Mouse (Mus musculus) G1E (cell line): Measurements from ENCODE around the gene Nkx6-2. TPM values are rescaled to one million over a fixed set of nuclear protein-coding genes. Genes with fewer than 3 reads are reported as not detected.
A peak's percentile ranks its signal among the peaks of the same experiment; 100 is the strongest.

Source experiments
- ATAC-seq: 2 replicates; pipeline ENCODE4 v1.8.0; 2016; ENCODE audit warnings: mild to moderate bottlenecking; ENCODE audit not compliant: insufficient number of reproducible peaks, poor library complexity, low FRiP score, severe bottlenecking; ENCODE audit errors: extremely low read depth
- DNase-seq: peaks from one replicate; pipeline ENCODE4 v3.0.0; 2012; ENCODE audit warnings: low spot score
- H3K27me3 ChIP-seq: 2 replicates; pipeline ENCODE4 v1.6.1; 2012; ENCODE audit warnings: mild to moderate bottlenecking, low read length, inconsistent platforms; ENCODE audit not compliant: insufficient read depth
- H3K36me3 ChIP-seq: replicated peaks from 2 replicates; pipeline ENCODE3; 2012; ENCODE audit warnings: mild to moderate bottlenecking, inconsistent platforms
- H3K4me1 ChIP-seq: 2 replicates; pipeline ENCODE4 v1.6.1; 2012; ENCODE audit warnings: low read depth, low read length, inconsistent platforms, mixed read lengths; ENCODE audit not compliant: insufficient read depth
- H3K4me3 ChIP-seq: 2 replicates; pipeline ENCODE4 v1.5.1; 2012; ENCODE audit warnings: low read depth, mild to moderate bottlenecking, inconsistent platforms, low read length, moderate library complexity, mixed read lengths
- H3K9me3 ChIP-seq: replicated peaks from 2 replicates; pipeline ENCODE4 v1.6.1; 2012; ENCODE audit warnings: inconsistent platforms
- CTCF ChIP-seq: IDR thresholded peaks from 2 replicates; pipeline ENCODE4 v1.5.1; 2012; ENCODE audit warnings: low read depth, low read length, inconsistent platforms, mixed read lengths
- GATA1 ChIP-seq: IDR thresholded peaks from 2 replicates; pipeline ENCODE4 v1.6.1; 2012; ENCODE audit warnings: borderline replicate concordance, low read length, inconsistent platforms, mixed read lengths
- GATA2 ChIP-seq: IDR thresholded peaks from 2 replicates; pipeline ENCODE4 v1.6.1; 2012; ENCODE audit warnings: low read depth, low read length, inconsistent platforms, borderline replicate concordance
- POLR2AphosphoS5 ChIP-seq: IDR thresholded peaks from 2 replicates; pipeline ENCODE4 v1.6.1; 2012; ENCODE audit warnings: low read depth, low read length, inconsistent platforms; ENCODE audit not compliant: insufficient replicate concordance
- TAL1 ChIP-seq: conservative IDR thresholded peaks from 2 replicates; pipeline ENCODE4 v1.6.1; 2012; ENCODE audit warnings: low read depth, low read length, inconsistent platforms, mixed read lengths
- polyA plus RNA-seq: library from polyadenylated mRNA; stranded (reverse); fragments of >175 nt; gene quantifications from 2 replicates; pipeline ENCODE4 v1.2.3, GENCODE M21; 2012
- total RNA-seq, 2 experiments: library from RNA; stranded (forward) in 1 of 2; stranded (reverse) in 1 of 2; fragments of 200-1000 nt in 1 of 2; fragments of >200 nt in 1 of 2; fragmentation: Nextera tagmentation in 1 of 2; gene quantifications; 2 replicates each; pipeline ENCODE4 v1.2.3; 2014 to 2017

Gene Nkx6-2
- total and polyA plus RNA-seq, 3 experiments = not detected

DNA sequence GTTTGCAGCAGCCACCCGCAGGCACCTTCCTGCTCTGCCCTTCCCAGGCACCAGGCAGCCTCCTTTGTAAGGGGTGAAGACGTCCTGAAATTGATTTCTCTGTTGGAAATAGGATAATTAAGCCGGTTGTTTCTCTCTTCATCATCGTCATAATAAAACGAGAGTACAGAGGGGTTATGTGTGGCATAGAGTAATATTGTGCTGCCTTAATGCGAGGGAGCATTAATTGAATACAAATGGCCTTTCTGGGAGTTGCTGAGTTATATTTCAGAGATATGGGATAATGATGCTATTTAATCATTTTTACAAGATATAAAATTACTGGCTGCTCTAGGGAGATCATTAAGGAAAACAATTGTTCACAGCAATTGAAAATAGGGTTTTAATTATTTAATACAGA, 12.7 kb upstream of the Nkx6-2 start:
- Histone ChIP-seq H3K4me1 (no peaks in the 10 kb centered on the region; the same call in 1 of the 2 replicates), H3K9me3 (peaks cover 41% of the 10 kb centered on the region)

DNA sequence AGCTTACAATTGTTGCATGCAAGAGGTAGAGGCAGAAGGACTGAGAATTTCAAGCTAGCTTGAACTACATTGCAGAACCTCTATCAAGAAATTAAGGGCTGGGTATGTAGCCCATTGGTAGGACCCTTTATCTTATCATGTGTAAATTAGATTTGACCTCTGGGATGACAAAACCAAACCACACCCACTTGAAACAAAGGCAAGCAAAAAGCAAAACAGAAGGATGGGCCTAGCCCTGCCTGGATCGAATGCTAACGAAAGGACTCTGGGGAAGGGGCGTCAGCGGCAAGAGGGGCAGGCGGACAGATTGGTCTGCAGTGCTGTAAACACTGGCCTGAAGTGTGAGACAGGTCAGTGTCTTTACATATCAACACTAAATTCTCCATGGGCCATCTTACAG, 8.7 kb upstream of the Nkx6-2 start:
- no peak for DNase-seq
- TF ChIP-seq GATA2 = no peak
- no peak for TF ChIP-seq CTCF
- TF ChIP-seq TAL1 = no peak
- no peak for TF ChIP-seq POLR2AphosphoS5
- TF ChIP-seq GATA1 = no peak
- peaks cover 53% of the 10 kb centered on the region for H3K9me3 ChIP-seq
- H3K4me3 ChIP-seq = no peak overlapping the region
- ATAC-seq = no peak
- H3K27me3 ChIP-seq = 0 out of 2 replicates have a peak, but pooled peaks cover 3% of the 10 kb centered on the region
- H3K36me3 ChIP-seq = no peaks in the 10 kb centered on the region
- H3K4me1 ChIP-seq = no peaks in the 10 kb centered on the region

More for the DNA sequence above, 12.7 kb upstream of the Nkx6-2 start:
- Histone ChIP-seq H3K4me3 (no peak overlapping the region), H3K27me3 (no peaks in the 10 kb centered on the region), H3K36me3 (no peaks in the 10 kb centered on the region)
- DNase-seq (no peak), ATAC-seq (no peak)
- TF ChIP-seq TAL1 (no peak), GATA1 (no peak), GATA2 (no peak), CTCF (no peak), POLR2AphosphoS5 (no peak)

DNA sequence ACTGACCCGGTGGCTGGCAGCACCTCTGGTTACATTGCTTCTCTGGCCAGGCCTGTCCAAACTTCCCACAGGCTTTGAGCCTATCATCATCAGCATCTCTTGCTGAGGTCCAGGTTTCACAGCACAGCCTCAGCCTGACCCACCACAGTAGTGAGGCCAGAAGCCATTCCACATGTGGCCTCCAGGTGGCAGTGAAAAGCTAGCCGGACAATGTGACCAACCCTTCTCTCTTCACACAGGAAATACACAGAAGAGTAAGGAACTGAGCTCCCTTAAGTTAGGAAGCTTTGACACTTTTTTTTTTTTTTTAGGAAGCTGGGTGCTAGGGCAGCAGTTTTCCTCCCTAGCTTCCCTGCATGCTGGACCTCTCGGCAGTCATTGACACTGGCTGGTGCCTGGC, 7.7 kb upstream of the Nkx6-2 start:
- H3K27me3 ChIP-seq = peaks cover 5% of the 10 kb centered on the region; the same call in 1 of the 2 replicates
- no peak for DNase-seq
- H3K9me3 ChIP-seq = peaks cover 63% of the 10 kb centered on the region
- no peaks in the 10 kb centered on the region for H3K36me3 ChIP-seq
- H3K4me3 ChIP-seq = no peak overlapping the region
- no peak for TF ChIP-seq GATA2
- no peak for TF ChIP-seq CTCF
- TF ChIP-seq GATA1 = no peak
- TF ChIP-seq POLR2AphosphoS5 = no peak
- no peak for TF ChIP-seq TAL1
- H3K4me1 ChIP-seq = no peaks in the 10 kb centered on the region
- ATAC-seq = peak; percentile 43; the same call in 1 of the 2 replicates

DNA sequence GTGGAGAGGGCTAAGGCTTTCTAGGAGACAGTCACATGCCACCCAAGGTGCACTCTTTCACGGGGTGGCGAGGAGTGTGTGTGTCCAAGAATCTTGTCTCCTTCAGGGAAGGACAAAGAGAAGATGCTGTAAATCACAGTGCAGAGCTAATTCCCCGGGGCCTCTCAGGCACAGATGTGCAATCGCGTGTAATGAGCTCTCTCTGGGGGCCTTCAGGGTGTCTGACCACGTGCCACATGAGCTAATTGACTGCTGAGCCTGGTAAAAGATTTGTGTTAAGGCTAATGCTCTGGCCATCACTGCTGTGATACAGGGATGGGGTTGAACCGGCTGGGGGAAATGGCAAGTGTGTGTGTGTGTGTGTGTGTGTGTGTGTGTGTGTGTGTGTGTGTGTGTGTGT, 5.3 kb upstream of the Nkx6-2 start:
- H3K4me3 ChIP-seq = no peak overlapping the region
- DNase-seq = no peak
- no peak for TF ChIP-seq TAL1
- TF ChIP-seq GATA1 = no peak
- TF ChIP-seq POLR2AphosphoS5 = no peak
- TF ChIP-seq GATA2 = no peak
- no peak for TF ChIP-seq CTCF
- H3K36me3 ChIP-seq = no peaks in the 10 kb centered on the region
- peaks cover 69% of the 10 kb centered on the region for H3K9me3 ChIP-seq
- H3K27me3 ChIP-seq = peaks cover 5% of the 10 kb centered on the region; the same call in 1 of the 2 replicates
- ATAC-seq = no peak
- H3K4me1 ChIP-seq = no peaks in the 10 kb centered on the region

DNA sequence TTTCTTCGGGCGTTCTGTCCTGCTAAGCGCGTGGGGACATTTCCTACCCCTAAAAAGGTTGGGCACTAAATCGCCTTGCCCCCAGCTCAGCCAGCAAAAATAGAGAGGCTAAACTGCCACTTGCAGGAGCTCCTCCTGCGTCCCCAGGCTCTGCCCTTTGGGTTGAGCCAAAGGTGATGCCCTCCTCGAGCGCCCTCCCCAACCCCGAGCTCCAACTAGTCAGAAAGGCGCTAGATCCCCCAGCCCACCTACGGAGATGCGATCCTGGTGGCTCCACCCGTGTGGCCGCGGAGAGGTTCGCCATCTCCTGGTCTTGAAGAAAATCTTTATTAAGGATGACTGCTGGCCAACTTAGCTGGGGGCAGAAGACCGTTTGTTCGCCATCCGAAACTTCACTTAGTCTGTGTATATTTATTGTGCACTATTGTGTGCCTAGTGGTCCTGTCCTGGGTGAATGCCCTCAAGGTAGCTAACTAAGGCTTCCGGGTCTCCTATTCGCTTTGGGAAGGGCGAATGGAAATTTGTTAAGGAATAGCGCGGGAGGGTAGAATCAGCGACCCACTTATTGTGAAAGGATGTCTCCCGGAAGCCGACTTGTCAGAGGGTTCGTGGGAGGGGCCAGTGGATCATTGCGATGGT, 2.7 kb upstream of the Nkx6-2 start:
- peaks cover 5% of the 10 kb centered on the region; the same call in 1 of the 2 replicates for H3K27me3 ChIP-seq
- ATAC-seq (no peak), DNase-seq (no peak)
- H3K4me3 ChIP-seq = no peak overlapping the region
- H3K4me1 ChIP-seq = no peaks in the 10 kb centered on the region
- TF ChIP-seq TAL1 (no peak), POLR2AphosphoS5 (no peak), CTCF (no peak), GATA2 (no peak), GATA1 (no peak)
- peaks cover 84% of the 10 kb centered on the region for H3K9me3 ChIP-seq
- H3K36me3 ChIP-seq = no peaks in the 10 kb centered on the region

DNA sequence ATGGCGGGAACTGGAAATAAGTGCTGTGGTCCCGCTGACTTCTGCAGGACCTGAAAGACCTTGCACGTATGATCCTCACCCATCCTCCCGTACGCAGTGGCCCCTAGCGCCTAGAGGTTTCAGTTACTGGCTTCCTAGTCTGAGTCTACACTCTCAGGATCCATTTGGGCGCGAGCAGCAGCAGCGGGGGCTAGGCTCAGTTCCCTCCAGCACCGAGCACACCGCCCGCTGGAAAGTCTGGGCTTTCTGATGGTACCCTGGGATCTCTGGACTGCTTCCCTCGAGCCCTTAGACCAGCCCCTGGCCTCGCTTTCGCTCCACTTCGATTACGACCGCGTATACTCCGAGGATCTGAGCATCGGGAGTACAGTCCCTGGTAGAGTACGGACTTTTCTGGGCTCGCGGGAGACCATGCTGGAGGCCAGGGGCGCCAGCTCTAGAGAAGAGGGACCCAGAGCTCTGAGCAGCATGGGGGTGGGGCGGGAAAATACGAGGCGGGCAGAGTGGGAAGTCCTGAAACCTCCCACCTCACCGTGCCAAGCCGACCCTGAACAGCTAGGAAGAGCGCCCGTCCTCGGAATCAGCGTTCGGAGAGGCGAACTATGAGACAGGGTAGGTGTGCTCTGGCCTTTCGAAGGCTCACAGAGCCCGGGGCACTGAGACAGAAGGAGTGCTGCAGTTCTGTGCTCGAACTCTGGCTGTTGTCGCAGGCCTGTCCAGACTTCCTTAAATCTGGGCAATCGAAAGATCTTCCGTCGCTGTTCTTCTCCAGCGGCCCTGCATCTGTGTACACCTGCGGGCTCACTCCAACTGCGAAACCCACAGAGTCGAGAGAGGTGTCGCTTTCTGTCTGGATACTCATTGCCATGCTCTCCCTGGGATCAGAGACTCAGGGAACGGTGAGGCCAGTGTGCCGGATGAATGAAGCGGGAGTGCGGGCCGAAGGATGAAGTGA, 1.9 kb upstream of the Nkx6-2 start:
- Histone ChIP-seq H3K9me3 (peaks cover 83% of the 10 kb centered on the region), H3K36me3 (no peaks in the 10 kb centered on the region), H3K27me3 (peaks cover 2% of the 10 kb centered on the region; the same call in 1 of the 2 replicates), H3K4me3 (no peak overlapping the region; the same call in 1 of the 2 replicates), H3K4me1 (no peaks in the 10 kb centered on the region)
- ATAC-seq (no peak), DNase-seq (no peak)
- no peak for TF ChIP-seq TAL1
- no peak for TF ChIP-seq POLR2AphosphoS5
- no peak for TF ChIP-seq GATA1
- TF ChIP-seq GATA2 = no peak
- no peak for TF ChIP-seq CTCF
